Mouse (Mus musculus) olfactory bulb, adult 2 months (tissue): ENCODE measurements around the gene Thpo.

Source experiments
- CTCF ChIP-seq: fragments of 200-500 bp; IDR thresholded peaks from 2 replicates; pipeline ENCODE4 v1.5.1; 2012; ENCODE audit warnings: low read depth, mild to moderate bottlenecking, low read length, moderate library complexity; ENCODE audit not compliant: insufficient read depth
- POLR2A ChIP-seq: fragments of 200-500 bp; IDR thresholded peaks from 2 replicates; pipeline ENCODE4 v1.6.1; 2012; ENCODE audit warnings: mild to moderate bottlenecking, low read depth, low read length, moderate library complexity; ENCODE audit not compliant: insufficient read depth

- no peak for TF ChIP-seq POLR2A
- no peak for TF ChIP-seq CTCF
Observed at GRCm38 (mm10) chr16:20731688-20732087, 2.6 kb downstream of the Thpo start.
